Mouse (Mus musculus) spleen, postnatal 4 days (tissue): ENCODE results near the gene Gsdme.

Source experiments
- DNase-seq, 2 experiments: peaks; one replicate each; pipeline ENCODE4 v3.0.0; 2022; ENCODE audit warnings: low spot score in 2 of 2

The Gsdme gene

GRCm38 (mm10) chr6:50263670-50264069 is at the start of gene Gsdme:
Gene Gsdme (minus strand): TSS chr6:50263862.
- DNase-seq, result peak in 1 of 2 experiments; percentile 6

- DNase-seq, result peak; percentile 66 to 85
Observed at GRCm38 (mm10) chr6:50312647-50313046, 49.0 kb upstream of the Gsdme start.

GRCm38 (mm10) chr6:50309019-50309418 is 45.4 kb upstream of the Gsdme start:
- no peak for DNase-seq

- DNase-seq, result no peak
Observed at GRCm38 (mm10) chr6:50306625-50307024, 43.0 kb upstream of the Gsdme start.

GRCm38 (mm10) chr6:50304949-50305491 is 41.4 kb upstream of the Gsdme start:
- peak; percentile 66 to 88 for DNase-seq

- DNase-seq, result no peak
Observed at GRCm38 (mm10) chr6:50301121-50301520, 37.5 kb upstream of the Gsdme start.

- DNase-seq, result no peak
Observed at GRCm38 (mm10) chr6:50300622-50301021, 37.0 kb upstream of the Gsdme start.

- DNase-seq, result no peak
Observed at GRCm38 (mm10) chr6:50299071-50299470, 35.4 kb upstream of the Gsdme start.

- DNase-seq, result no peak
Observed at GRCm38 (mm10) chr6:50297671-50298070, 34.0 kb upstream of the Gsdme start.

- DNase-seq, result no peak
Observed at GRCm38 (mm10) chr6:50295136-50295535, 31.5 kb upstream of the Gsdme start.

- DNase-seq, result peak; percentile 70 to 83
Observed at GRCm38 (mm10) chr6:50294128-50294527, 30.5 kb upstream of the Gsdme start.

GRCm38 (mm10) chr6:50291650-50292049 is 28.0 kb upstream of the Gsdme start:
- no peak for DNase-seq

- no peak for DNase-seq
Observed at GRCm38 (mm10) chr6:50286881-50287280, 23.2 kb upstream of the Gsdme start.

GRCm38 (mm10) chr6:50279642-50280041 is 16.0 kb upstream of the Gsdme start:
- no peak for DNase-seq

GRCm38 (mm10) chr6:50273947-50274346 is 10.3 kb upstream of the Gsdme start:
- DNase-seq, result no peak

- DNase-seq, result no peak
Observed at GRCm38 (mm10) chr6:50273416-50273815, 9.8 kb upstream of the Gsdme start.

- DNase-seq, result no peak
Observed at GRCm38 (mm10) chr6:50262310-50262709, 1.4 kb downstream of the Gsdme start.

- no peak for DNase-seq
Observed at GRCm38 (mm10) chr6:50261922-50262261, 1.8 kb downstream of the Gsdme start.

- DNase-seq, result peak; percentile 64 to 81
Observed at GRCm38 (mm10) chr6:50261201-50261921, 2.3 kb downstream of the Gsdme start.

GRCm38 (mm10) chr6:50255356-50255755 is 8.3 kb downstream of the Gsdme start:
- DNase-seq, result peak in 1 of 2 experiments; percentile 10

- peak in 1 of 2 experiments; percentile 11 for DNase-seq
Observed at GRCm38 (mm10) chr6:50254723-50255184, 8.9 kb downstream of the Gsdme start.

- peak in 1 of 2 experiments; percentile 38 for DNase-seq
Observed at GRCm38 (mm10) chr6:50252690-50253089, 11.0 kb downstream of the Gsdme start.

- no peak for DNase-seq
Observed at GRCm38 (mm10) chr6:50247791-50248190, 15.9 kb downstream of the Gsdme start.
